ENCODE assay signal across 19 mouse cellular contexts in the genomic region with DNA sequence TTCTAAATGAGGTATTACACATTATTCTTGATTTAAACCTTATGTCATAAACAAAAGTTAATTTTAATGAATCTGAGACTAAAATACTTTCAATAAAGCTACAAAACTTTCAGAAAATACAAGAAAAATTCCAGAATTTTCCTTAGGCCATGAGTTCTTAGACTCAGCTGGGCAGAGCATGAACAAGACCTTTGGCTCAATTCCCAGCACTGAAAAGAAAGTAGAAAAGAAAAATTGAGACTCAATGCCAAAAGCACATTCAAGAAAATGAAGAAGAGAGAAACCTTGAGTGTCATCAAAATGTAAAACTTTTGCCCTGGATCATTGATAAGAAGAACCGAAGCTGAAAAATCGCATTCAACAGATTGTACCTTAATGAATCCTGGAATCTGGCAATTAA.
"Had no signal": no experiment of that assay in that cellular context is flagged by ENCODE, and none has a peak within 500 bp of the region (broad histone marks: within the 10 kb centered on the region; RNA-seq: fewer than 3 reads in every experiment).

No protein-coding gene starts in this region.

- H3K9me3 ChIP-seq: lung, embryonic 15.5 days; midbrain, embryonic 10.5 days; midbrain, embryonic 12.5 days; neural tube, embryonic 13.5 days; neural tube, embryonic 15.5 days had no signal

- DNase-seq: lung, adult 18-20 months; lung, postnatal 4 days; midbrain, embryonic 14.5 days; retina, postnatal 1 day; right cerebral cortex, adult 18-20 months; right cerebral cortex, postnatal 25 days; right cerebral cortex, postnatal 4 days; spleen, adult 18-20 months; thymus, adult 18-20 months; thymus, postnatal 14 days; thymus, postnatal 36 days had no signal

- H3K4me2 ChIP-seq: lung, embryonic 15.5 days; midbrain, embryonic 12.5 days; neural tube, embryonic 13.5 days; neural tube, embryonic 15.5 days had no signal

- H3K4me1 ChIP-seq: lung, embryonic 15.5 days; midbrain, embryonic 10.5 days; midbrain, embryonic 12.5 days; neural tube, embryonic 13.5 days had no signal

- H3K9ac ChIP-seq: lung, embryonic 15.5 days; midbrain, embryonic 12.5 days; neural tube, embryonic 13.5 days; neural tube, embryonic 15.5 days had no signal

- H3K27me3 ChIP-seq: lung, embryonic 15.5 days; midbrain, embryonic 12.5 days; neural tube, embryonic 13.5 days; neural tube, embryonic 15.5 days had no signal

- H3K4me3 ChIP-seq: lung, embryonic 15.5 days; midbrain, embryonic 10.5 days; midbrain, embryonic 12.5 days; myocyte; neural tube, embryonic 13.5 days; neural tube, embryonic 15.5 days had no signal

- H3K27ac ChIP-seq: lung, embryonic 15.5 days; midbrain, embryonic 10.5 days; midbrain, embryonic 12.5 days; neural tube, embryonic 13.5 days; neural tube, embryonic 15.5 days had no signal

- ATAC-seq: lung, postnatal 0 days; midbrain, embryonic 16.5 days had no signal

- H3K36me3 ChIP-seq: lung, embryonic 15.5 days; midbrain, embryonic 10.5 days; midbrain, embryonic 12.5 days; neural tube, embryonic 13.5 days; neural tube, embryonic 15.5 days had no signal
